Mouse (Mus musculus) frontal cortex, adult (tissue): ENCODE data around the gene Ube2z.
"Not testable (repeated sequence)": the region's sequence is repeated elsewhere in the genome, so short reads cannot be mapped to it uniquely, and the experiment has no call there.

Experiments used
- ATAC-seq: cut with Nextera tagmentation; 2 replicates; pipeline ENCODE4 v1.9.2; 2017; ENCODE audit warnings: mild to moderate bottlenecking, moderate library complexity, mixed read lengths; ENCODE audit not compliant: low TSS enrichment

Gene Ube2z

DNA sequence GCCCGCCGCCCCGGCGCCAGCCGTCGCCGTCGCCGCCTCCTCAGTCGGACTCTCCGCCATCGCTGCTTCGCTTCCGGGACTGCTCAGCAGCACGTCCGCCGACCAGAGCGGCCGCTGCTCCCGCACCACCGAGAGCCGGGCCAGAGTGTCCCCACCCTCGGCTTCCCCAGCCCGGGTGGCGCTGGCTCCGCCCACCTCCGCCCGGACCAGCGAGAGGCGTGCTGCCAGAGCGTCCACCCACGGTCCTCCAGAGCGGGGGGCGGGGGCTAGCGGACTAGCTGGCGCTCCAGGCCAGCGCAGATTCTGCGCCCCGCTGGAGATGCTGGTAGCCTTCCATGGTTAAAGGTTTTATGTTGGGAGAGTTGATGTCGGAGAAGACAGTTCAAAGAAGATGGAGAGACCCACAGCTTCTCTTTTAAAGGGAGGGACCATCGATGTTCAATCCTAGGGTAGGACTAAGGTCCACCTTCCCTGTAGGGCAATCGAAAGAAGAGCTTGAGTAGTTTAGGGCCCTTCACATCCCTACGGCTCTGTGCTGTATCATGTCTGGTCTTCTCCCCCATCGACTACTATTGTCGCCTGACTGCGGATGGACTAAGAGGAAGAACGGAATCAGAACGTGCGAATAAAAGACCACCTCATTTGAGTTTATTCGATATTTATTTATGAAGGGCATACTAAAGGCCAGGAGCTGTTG, at the start of gene Ube2z:
Gene Ube2z (minus strand): TSS at position 174 of the 697 bp plus-strand sequence.
- peak; percentile 96 for ATAC-seq

DNA sequence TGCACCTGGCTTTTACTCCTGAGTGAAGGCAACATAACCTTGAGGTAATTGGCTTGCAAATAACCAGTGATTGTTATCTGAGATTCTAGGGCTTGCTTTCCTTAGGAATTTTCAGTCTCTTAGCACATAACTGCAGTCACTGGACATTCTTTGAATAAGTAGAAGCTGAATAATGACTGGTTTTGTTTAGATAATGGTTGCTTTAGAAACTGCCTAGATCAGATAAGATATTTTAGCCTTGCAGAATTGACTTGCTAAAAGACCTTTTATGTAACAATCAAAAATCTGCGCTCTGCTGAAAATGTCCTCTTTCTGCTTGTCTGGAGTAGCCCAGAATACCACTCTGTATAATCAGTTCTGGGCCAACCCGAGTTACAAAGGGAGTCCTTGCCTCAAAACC, 48.9 kb upstream of the Ube2z start:
- ATAC-seq, result no peak

DNA sequence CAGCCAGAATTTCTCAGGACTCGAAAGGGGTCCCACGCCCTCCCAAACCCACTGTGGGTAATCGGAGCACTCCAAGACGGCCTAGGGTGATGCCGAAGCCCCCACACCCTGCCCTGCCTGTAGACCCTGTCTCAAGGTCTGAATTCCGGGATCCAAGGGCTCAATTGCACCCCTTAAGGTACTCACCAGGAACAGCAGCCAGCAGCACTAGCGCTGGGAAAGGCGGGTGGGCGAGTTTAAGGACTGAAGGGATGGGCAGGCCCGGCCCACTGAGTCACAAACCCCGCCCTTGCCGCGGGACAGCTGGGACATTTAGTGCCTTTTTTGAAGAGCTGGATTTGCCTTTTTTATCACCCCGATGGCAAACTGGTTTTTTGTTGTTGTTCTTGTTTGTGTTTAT, 46.6 kb upstream of the Ube2z start, which contains the start of gene Calcoco2:
Gene Calcoco2 (minus strand): TSS at position 214 of the 400 bp plus-strand sequence.
- no peak for ATAC-seq

DNA sequence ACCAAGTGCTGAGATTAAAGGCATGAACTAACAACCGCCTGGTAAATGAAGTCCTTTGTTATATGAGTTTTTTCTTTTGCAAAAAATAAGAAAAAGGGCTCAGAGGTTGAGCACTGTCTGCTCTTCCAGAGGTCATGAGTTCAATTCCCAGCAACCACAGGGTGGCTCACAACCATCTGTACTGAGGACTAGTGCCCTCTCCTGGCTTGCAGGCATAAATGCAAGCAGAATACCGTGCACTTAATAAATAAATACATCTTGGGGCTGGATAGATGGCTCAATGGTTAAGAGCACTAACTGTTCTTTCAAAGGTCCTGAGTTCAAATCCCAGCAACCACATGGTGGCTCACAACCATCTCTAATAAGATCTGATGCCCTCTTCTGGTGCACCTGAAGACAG, 45.8 kb upstream of the Ube2z start:
- not testable (repeated sequence) for ATAC-seq

DNA sequence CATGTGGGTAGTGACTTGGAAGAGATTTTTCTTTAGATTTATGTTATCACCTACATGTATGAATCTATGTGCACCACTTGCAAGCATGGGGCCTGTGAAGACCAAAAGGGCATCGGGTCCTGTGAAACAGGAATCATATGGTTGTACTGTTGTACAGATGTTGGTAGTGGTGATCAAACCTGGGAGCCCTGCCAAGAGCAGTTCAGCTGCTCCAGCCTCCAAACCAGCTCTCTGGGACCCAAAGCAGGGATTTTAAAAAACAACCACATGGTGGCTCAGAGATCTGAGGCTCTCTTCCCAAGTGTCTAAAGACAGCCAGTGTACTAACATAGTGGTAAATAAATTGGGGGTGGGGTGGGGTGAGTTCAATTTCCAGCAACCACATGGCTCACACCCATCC, 43.2 kb upstream of the Ube2z start:
- ATAC-seq, result no peak

DNA sequence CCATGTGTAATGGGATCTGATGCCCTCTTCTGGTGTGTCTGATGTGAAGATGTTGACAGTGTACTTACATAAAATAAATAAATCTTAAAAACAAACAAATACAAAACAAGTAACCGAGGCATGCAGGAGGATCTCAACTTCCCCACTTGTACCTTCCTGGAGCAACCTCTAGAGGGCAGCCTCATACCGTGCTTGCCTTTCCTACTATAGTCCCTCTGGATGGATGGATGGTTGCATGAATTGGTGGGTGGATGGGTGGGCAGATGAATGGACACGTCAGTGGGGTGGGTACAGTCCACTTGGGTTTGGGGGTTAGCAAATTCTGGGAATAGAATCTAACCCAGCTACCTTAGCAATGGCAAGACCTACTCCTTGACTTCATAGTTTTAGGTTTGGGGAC, 28.2 kb upstream of the Ube2z start:
- peak; percentile 50; the same call in 1 of the 2 replicates for ATAC-seq

DNA sequence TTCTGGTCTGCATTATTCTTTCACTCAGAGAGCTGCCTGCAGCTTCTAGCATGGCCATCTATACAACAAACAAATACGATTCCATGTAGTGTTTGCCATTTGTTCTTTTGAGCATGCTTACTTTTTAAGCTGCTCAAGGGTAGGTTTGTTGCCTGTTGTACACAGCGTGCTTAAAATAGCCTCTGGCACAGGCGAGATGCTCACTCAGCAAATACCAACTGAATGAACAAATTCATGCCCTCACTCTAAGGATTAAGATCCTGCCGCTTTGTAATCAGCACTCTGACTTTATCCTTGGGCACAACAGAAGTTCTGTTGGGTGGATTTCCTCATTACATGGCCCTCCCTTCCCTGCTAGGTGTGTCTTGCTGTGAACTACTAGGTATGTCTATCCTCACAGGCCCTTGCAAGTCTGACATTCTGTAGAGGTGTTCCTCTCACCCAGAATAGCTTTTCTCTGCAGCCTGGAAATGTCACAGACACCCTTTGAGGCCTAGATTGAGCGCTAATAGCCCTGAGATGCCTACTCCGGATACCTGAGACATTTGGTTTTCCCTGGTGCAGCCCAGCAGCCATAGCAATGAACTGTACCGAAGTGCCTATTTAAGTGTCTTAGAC, 27.6 kb upstream of the Ube2z start:
- no peak for ATAC-seq

DNA sequence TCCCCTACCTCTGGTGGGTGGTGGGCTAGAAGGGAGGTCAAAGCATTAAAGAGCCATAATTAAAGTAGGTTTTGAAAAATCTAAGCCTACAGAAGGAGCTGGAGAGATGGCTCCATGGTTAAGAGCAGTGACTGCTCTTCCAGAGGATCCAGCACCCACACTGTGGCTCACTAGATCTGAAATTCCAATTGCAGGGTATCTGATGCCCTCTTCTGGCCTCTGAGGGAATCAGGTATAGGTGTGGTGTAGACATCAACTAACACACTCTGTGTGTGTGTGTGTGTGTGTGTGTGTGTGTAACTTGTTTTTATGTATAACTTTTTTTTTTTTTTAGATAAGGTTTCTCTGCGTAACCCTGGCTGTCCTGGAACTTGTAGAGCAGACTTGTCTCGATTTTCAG, 25.9 kb upstream of the Ube2z start:
- no peak for ATAC-seq

DNA sequence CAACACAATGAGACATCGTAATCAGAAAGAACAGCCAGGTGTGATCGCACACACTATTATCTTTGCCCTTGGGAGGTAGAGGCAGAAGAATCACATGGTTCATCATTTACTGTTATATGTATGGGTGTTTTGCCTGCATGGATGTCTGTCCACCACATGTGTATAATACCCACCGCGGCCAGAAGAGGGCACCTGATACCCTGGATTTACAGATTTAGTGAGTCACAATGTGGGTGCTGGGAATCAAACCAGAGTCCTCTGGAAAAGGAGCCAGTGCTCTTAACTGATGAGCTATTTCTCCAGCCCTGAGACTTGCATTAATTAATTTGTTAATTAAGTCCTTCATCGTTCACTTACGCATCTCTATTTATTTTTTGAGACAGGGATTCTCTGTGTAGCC, 22.8 kb upstream of the Ube2z start:
- no peak for ATAC-seq

DNA sequence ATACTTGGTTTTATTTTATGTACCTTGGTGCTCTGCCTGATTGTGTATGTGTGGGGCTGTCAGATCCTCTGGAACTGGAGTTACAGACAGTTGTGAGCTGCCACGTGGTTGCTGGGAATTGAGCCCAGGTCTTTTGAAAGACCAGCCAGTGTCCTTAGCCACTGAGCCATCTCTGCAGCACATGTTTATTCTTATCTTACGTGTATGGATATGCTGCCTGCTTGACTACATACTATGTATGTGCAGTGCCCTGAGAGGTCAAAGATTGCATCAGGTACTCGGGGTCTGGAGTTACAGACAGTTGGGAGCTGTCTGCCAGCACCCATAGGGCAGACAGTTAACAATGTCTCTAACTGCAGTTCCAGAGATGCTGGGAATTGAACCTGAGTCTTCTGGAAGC, 17.5 kb upstream of the Ube2z start:
- ATAC-seq, result no peak

DNA sequence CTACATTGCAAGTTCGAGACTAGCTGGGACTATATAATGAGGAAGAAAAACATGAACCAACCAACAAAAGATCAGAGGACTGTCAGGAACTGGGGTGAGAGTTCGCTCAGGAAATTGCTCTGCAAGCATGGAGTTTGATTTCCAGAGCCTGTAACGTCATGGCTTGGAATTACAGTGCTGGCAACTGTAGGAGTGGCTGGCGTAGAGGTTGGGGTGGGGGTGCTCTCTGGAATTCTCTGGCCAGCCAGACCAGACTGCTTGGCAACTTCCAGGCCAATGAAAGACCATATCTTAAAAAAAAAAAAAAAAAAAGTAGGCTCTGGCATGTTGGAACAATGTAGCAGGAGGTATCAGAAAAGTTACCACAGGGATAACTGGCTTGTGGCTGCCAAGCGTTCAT, 15.5 kb upstream of the Ube2z start:
- ATAC-seq, result no peak

DNA sequence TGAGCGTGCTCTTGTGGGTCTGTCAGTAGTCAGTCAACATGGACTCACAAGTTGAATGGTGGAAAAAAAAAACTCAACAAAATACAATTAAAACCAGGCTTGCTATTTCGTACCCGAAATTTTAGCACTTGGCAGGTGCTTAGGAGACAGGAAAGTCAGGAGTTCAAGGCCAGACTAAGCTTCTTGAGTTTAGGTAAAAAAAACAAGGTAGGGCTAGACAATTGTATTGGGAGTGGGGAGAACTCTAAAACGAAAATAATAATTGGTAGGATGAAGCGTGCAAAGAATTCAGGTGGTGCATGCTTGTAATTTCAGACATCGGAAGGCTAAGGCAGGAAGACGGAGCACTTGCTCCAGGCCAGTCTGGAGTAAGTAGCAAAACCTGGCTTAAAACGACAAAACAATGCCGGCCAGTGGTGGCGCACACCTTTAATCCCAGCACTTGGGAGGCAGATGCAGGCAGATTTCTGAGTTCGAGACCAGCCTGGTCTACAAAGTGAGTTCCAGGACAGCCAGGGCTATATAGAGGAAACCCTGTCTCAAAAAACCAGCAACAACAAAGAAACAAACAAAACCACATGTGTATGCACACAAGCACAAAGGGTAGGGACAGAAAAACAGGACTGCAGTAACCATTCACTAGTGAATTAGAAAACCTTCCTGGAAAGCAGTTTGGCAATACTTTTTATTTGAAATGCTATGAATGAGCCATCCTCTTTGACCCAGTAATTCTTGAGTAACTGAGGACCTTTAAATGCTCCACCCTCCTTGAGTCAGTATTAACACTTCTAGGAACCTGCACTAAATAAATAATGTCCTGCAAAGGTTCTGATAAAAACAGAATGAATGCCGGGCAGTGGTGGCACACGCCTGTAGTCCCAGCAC, 11.3 kb upstream of the Ube2z start:
- ATAC-seq, result no peak

DNA sequence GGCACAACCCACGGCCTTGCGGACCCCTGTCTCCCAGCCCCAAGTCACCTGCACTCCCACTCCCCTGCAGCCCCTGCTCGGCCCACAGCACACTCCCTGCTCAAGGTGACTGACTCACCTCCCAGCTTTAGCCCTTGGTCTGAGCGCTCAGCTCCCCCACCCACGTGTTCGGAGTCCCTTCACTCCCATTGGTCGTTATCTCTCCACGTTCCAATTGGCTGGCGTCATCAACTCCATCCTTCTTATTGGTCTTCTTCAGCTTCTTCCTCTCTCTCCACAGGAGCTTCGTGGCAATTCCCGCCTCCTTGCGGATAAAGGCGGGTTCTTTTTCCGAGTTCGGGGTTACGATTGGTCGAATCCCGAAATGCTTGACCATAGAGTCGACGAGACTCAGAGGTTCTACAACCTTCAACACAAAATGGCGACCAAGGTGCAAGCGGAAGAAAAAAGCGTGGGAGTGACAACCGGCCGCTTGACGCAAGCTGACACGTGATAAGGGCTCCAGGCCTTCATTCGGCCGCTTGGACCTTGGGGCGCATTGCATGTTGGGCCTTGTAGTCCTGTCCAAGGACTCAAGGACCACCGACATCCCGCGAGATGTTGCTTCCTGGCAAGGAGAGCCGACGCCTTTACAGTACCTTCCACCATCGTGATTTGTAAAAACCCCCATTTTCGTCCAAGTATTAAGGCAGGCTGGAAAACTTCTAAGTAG, 10.5 kb upstream of the Ube2z start, which contains the start of gene Atp5g1:
Gene Atp5g1 (minus strand): TSS at position 162 of the 712 bp plus-strand sequence.
- ATAC-seq, result peak; percentile 97

DNA sequence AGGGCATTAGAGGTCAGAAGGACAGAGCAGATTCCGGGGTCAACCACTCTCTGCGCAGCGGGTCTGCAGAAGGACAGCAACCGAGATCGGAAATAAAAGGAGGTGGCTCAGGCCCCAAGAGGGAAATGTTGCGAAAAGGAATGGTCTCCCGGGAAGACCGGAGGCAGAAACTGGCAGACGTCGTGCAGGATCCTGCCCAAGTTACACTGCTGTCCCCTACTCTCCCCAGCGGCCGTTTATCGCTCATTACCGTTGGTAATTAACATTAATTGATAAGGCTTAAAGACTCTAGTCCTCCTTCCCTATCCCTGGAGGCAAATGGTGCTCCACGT, 10.0 kb upstream of the Ube2z start:
- peak; percentile 0; the same call in 1 of the 2 replicates for ATAC-seq

DNA sequence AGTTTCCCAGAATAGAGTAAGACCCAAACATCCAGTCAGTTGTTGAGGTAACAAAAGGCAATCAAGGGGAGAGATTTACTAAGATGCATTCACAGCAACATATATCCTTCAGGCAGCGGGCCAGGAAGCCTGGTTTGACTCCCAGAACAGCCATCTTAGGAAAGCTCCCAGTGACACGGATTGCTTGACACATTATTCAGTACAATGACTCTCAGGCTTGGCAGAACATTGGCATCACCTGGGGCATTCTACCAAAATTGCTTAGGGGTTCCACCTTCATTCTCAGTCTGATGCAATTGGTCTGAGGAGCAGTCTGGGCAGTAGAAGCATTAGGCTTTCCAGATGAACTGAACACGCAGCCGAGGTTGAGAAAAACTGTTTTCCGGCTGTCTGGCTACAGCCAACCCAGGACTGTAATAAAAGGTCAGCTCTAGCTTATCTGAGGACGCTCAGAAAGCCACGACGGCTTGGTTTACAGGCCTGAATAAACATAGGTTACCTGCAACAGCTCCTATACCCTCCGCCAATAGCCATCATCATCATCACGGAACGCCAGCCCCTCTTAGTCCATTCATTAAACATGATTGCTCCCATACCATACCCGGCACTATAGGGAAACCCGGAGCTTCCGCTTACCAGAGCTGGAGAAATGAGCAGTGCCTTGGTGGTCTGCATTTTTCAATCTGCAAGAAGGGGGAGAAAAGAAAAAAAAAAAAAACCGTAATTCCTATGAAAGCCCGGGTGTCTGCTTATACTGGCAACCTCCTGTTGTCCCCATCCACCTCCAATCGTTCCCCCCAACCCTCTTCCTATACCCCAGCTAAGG, 9.4 kb upstream of the Ube2z start:
- no peak for ATAC-seq

DNA sequence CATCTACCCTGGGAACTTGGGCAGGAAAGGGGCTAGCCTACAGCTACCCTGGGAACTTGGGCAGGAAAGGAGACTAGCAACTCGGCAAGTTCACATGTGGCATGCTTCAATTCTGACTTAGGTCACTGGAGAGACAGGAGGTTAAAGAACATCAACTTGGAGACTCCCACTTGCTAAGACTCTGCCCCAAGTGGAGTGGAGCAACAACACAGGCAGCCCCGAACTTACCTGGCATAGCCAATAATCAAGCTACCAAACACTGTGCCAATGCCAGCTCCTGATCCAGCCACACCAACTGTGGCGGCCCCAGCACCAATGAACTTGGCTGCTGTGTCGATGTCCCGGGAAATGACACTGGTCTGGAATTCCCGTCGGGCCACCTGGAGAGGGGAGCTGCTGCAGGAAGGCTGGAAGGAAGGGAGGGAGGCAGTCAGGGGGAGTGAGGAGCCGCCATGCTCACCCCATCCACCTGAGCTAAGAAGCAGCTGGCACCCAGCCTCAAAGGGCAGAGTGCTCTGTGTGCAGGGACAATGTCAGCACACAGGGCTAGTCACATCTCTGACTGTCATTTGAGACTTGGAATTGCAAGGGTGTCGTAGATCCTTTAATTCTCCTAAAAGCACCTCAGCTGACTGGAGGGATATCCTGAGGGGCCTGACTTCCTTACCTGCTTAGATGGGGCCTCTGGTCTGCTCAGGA, 8.3 kb upstream of the Ube2z start:
- no peak for ATAC-seq

DNA sequence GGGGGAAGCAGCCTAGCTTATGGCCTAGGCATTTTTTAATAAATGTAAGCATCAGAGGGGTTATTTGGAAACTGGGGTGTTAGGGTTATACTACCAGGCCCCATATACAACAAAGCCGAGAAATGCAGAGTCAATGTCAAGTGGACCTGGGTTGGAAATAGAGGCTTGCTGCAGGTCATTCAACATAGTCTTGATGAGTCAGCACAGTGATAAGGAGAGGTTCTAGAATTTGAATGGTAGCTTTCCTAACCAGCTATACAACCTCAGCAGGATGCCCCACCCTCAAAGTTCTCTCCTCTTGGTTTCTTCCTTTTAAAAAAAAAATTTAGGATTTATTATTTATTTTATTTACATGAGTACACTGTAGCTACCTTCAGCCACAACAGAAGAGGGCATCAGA, 5.8 kb upstream of the Ube2z start:
- no peak for ATAC-seq

DNA sequence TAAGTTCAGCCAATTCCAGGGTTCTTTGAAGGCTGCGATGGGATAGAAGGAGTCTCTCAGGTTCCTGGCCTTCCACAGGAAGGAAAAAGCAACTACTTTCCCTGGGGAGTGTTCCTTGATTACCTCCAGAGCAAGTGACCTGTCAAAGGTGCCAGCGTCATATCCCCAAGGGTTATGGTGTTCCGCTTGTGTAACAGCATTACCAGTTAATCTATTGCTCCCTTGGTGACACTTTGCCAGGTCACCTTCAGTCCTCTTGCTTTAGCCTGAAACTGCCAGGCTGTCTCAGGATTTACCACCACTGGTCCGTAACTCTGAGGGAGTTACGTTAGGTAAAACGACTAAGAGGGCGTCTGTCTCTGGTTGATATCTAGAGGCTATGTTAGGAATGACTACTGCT, 5.2 kb upstream of the Ube2z start:
- no peak for ATAC-seq

DNA sequence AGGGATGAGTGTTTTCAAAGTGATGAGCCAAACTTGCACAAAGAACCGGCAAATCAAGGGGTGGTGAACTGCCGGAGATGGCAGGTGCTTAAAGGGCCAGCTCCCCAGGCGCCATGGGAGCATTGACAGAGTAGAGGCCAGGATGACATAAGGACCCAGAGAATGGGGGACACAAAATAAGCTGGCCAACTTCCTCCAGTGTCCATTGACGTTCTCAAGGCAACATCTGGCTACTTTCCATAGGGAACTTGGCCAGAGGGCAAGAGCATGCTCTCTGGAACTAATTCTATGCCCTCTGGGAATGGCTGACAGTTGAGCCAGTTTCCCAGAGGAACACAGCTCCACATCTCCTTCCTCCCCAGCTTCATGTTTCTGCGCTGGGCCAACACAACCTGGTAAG, 3.0 kb upstream of the Ube2z start:
- no peak for ATAC-seq

DNA sequence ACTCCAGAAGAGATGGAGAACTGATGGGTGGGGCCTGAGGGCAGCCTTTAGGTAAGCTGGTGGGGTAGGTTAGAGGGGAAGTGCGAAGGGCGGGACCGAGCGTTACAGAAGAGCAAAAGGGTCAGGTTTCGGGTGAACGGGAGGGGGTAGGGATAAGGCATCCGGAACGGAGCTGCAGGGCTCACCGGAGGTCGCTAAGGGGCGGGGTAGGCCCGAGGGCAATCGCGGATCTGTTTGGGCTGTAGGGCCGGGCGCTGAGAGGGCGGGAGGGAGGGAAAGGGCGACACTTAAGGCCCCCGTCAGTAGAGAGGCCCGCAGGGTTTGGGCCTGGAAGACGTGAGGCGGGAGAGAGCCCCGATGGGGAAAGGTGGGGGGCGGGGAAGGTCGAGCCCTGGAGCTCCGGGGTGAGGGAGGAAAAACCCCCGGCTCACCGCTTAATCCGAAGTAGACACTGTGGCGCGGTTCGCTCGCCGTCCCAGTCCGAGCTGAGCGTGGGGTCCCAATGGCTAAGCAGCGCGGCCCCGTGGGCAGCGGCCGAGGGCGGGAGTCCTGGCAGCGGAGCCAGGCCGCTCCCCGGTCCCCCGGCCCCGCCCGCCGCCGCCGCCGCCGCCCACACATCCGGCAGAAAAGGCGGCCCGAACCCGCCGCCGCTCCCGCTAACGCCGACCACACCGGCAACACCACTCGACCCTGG, 520 bp downstream of the Ube2z start:
- ATAC-seq, result peak; percentile 3; the same call in 1 of the 2 replicates
